Mouse (Mus musculus) kidney, adult 8-10 months (tissue): ENCODE measurements around the gene Zfp683.

Experiments used
- DNase-seq, 2 experiments: peaks; one replicate each; pipeline ENCODE4 v3.0.0; 2022

Gene Zfp683

GRCm38 (mm10) chr4:134052560-134052959, 1.1 kb upstream of the Zfp683 start:
- no peak for DNase-seq

GRCm38 (mm10) chr4:134058166-134058715, 4.6 kb downstream of the Zfp683 start:
- DNase-seq = no peak

GRCm38 (mm10) chr4:134058908-134059307, 5.3 kb downstream of the Zfp683 start:
- DNase-seq = no peak

- no peak for DNase-seq
Observed at GRCm38 (mm10) chr4:134060135-134060865, 6.7 kb downstream of the Zfp683 start, which contains the start of gene Crybg2. Crybg2 (plus strand) TSS chr4:134060815.

- peak; percentile 20 to 53 for DNase-seq
Observed at GRCm38 (mm10) chr4:134061166-134061830, 7.7 kb downstream of the Zfp683 start.

- DNase-seq = no peak
Observed at GRCm38 (mm10) chr4:134061944-134062446, 8.4 kb downstream of the Zfp683 start.

GRCm38 (mm10) chr4:134062561-134062960, 8.9 kb downstream of the Zfp683 start:
- DNase-seq = no peak

- DNase-seq = peak in 1 of 2 experiments; percentile 22
Observed at GRCm38 (mm10) chr4:134065431-134066004, 11.9 kb downstream of the Zfp683 start.

GRCm38 (mm10) chr4:134067383-134067782, 13.7 kb downstream of the Zfp683 start:
- DNase-seq = peak; percentile 61

- no peak for DNase-seq
Observed at GRCm38 (mm10) chr4:134067833-134068544, 14.4 kb downstream of the Zfp683 start.

- no peak for DNase-seq
Observed at GRCm38 (mm10) chr4:134068793-134069580, 15.3 kb downstream of the Zfp683 start.

- DNase-seq = peak; percentile 61 to 76
Observed at GRCm38 (mm10) chr4:134078694-134079093, 25.1 kb downstream of the Zfp683 start.

GRCm38 (mm10) chr4:134080674-134081073, 27.0 kb downstream of the Zfp683 start:
- no peak for DNase-seq

- DNase-seq = peak; percentile 88 to 92
Observed at GRCm38 (mm10) chr4:134081730-134082386, 28.2 kb downstream of the Zfp683 start.

GRCm38 (mm10) chr4:134082460-134082859, 28.8 kb downstream of the Zfp683 start:
- no peak for DNase-seq

GRCm38 (mm10) chr4:134084999-134085398, 31.4 kb downstream of the Zfp683 start:
- no peak for DNase-seq

GRCm38 (mm10) chr4:134087412-134087811, 33.8 kb downstream of the Zfp683 start:
- DNase-seq = peak; percentile 37 to 45

- no peak for DNase-seq
Observed at GRCm38 (mm10) chr4:134089029-134089428, 35.4 kb downstream of the Zfp683 start.

GRCm38 (mm10) chr4:134090521-134091224, 37.0 kb downstream of the Zfp683 start:
- DNase-seq = no peak

- no peak for DNase-seq
Observed at GRCm38 (mm10) chr4:134091225-134091529, 37.5 kb downstream of the Zfp683 start.
